Mouse (Mus musculus) intestine, embryonic 15.5 days (tissue): ENCODE measurements around the gene Adgrg2. TPM values are rescaled to one million over a fixed set of nuclear protein-coding genes. Genes with fewer than 3 reads are reported as not detected.

Experiments used
- ATAC-seq: fragments of 200-750 bp; cut with Nextera tagmentation; 2 replicates; pipeline ENCODE4 v1.8.0; 2017; ENCODE audit warnings: moderate TSS enrichment, moderate library complexity
- H3K27ac ChIP-seq: fragments of 300-500 bp; sonication (generic); 2 replicates; pipeline ENCODE4 v1.5.1; 2015; ENCODE audit warnings: mild to moderate bottlenecking, inconsistent platforms
- H3K27me3 ChIP-seq: fragments of 300-500 bp; sonication (generic); replicated peaks from 2 replicates; pipeline ENCODE4 v1.6.1; 2015; ENCODE audit warnings: inconsistent platforms
- H3K36me3 ChIP-seq: fragments of 300-500 bp; sonication (generic); 2 replicates; pipeline ENCODE4 v1.6.1; 2015; ENCODE audit warnings: inconsistent platforms
- H3K4me1 ChIP-seq: fragments of 300-500 bp; sonication (generic); replicated peaks from 2 replicates; pipeline ENCODE4 v1.6.1; 2015; ENCODE audit warnings: inconsistent platforms
- H3K4me2 ChIP-seq: fragments of 300-500 bp; sonication (generic); replicated peaks from 2 replicates; pipeline ENCODE4 v1.6.1; 2015; ENCODE audit warnings: mild to moderate bottlenecking, inconsistent platforms
- H3K4me3 ChIP-seq: fragments of 300-500 bp; sonication (generic); replicated peaks from 2 replicates; pipeline ENCODE4 v1.5.1; 2015; ENCODE audit warnings: inconsistent platforms
- H3K9ac ChIP-seq: fragments of 300-500 bp; sonication (generic); 2 replicates; pipeline ENCODE4 v1.6.1; 2015; ENCODE audit warnings: inconsistent platforms
- H3K9me3 ChIP-seq: fragments of 300-500 bp; sonication (generic); 2 replicates; pipeline ENCODE4 v1.6.1; 2016; ENCODE audit warnings: inconsistent platforms
- WGBS: fragments of 180-500 bp; shearing (Covaris S2); methylation state at CpG from one replicate; pipeline ENCODE4 v1.1.7; 2015; 5-methylcytosine and 5-hydroxymethylcytosine counted together
- polyA plus RNA-seq: library from polyadenylated mRNA; unstranded; fragments of >200 nt; fragmentation: Nextera tagmentation; extraction: Ambion mirVana; gene quantifications from 2 replicates; pipeline ENCODE4 v1.2.1, GENCODE M21; 2015

Adgrg2 gene
- polyA plus RNA-seq, 1 experiment from 2014 or later: 1.5 TPM

DNA sequence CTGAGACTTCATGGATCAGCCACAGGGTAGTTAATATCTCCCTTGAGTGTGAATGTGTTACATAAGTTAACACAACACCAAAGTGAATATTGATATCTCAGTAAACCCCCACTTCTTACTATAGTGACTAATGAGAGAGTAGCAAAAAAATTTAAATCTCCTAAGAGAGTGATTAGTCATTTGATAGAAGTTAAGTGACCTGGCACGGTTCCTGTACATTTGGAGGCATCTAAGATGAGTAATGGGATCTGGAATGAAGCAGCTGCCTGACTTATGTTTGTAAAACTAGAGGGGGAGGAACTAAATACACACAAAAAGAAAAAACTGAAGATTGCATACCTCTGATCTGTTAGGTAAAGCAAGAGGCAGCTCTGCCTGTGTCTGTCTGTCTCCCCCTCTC lies 118.6 kb downstream of the Adgrg2 start:
- ATAC-seq: no peak
- no peak overlapping the region for H3K4me2 ChIP-seq
- no peak overlapping the region for H3K4me3 ChIP-seq
- H3K36me3 ChIP-seq: no peaks in the 10 kb centered on the region
- no peaks in the 10 kb centered on the region for H3K27me3 ChIP-seq
- no peak overlapping the region for H3K9ac ChIP-seq
- no peaks in the 10 kb centered on the region for H3K4me1 ChIP-seq
- H3K9me3 ChIP-seq: no peaks in the 10 kb centered on the region
- no peak overlapping the region for H3K27ac ChIP-seq
- 33% methylated on average over 1 of the region's 1 CpGs for WGBS

GRCm38 (mm10) chrX:160510197-160510596 lies 119.7 kb downstream of the Adgrg2 start:
- H3K4me3 ChIP-seq: no peak overlapping the region
- no peak overlapping the region for H3K4me2 ChIP-seq
- no peak for ATAC-seq
- H3K36me3 ChIP-seq: no peaks in the 10 kb centered on the region
- H3K9ac ChIP-seq: no peak overlapping the region
- WGBS: 69% methylated on average over 2 of the region's 2 CpGs
- no peaks in the 10 kb centered on the region for H3K27me3 ChIP-seq
- no peaks in the 10 kb centered on the region for H3K9me3 ChIP-seq
- no peaks in the 10 kb centered on the region for H3K4me1 ChIP-seq
- H3K27ac ChIP-seq: no peak overlapping the region

- Histone ChIP-seq H3K4me1 (no peaks in the 10 kb centered on the region), H3K9ac (no peak overlapping the region), H3K9me3 (no peaks in the 10 kb centered on the region), H3K27ac (no peak overlapping the region), H3K27me3 (no peaks in the 10 kb centered on the region), H3K4me3 (no peak overlapping the region), H3K4me2 (no peak overlapping the region), H3K36me3 (no peaks in the 10 kb centered on the region)
- ATAC-seq: no peak
These were observed 125.5 kb downstream of the Adgrg2 start for GRCm38 (mm10) chrX:160516027-160516426.

- WGBS: 67% methylated on average over 2 of the region's 2 CpGs
- Histone ChIP-seq H3K9me3 (no peaks in the 10 kb centered on the region), H3K4me1 (no peaks in the 10 kb centered on the region), H3K9ac (no peak overlapping the region), H3K27me3 (no peaks in the 10 kb centered on the region), H3K4me3 (no peak overlapping the region), H3K4me2 (no peak overlapping the region), H3K27ac (no peak overlapping the region), H3K36me3 (no peaks in the 10 kb centered on the region)
- no peak for ATAC-seq
These were observed 152.3 kb downstream of the Adgrg2 start for GRCm38 (mm10) chrX:160542772-160543171.

Other genes with a start within 250 kb of the Adgrg2 start
- 11.1 and 12.0 TPM in 2 replicates for gene Phka2, start 111.5 kb downstream of the Adgrg2 start, polyA plus RNA-seq